Mouse (Mus musculus) brain, adult 2 months (tissue): ENCODE data around the gene Dpy30.

ENCODE experiments used
- DNase-seq: peaks from one replicate; pipeline ENCODE4 v3.0.0; 2011; ENCODE audit warnings: low read depth, low spot score

Gene Dpy30

DNA sequence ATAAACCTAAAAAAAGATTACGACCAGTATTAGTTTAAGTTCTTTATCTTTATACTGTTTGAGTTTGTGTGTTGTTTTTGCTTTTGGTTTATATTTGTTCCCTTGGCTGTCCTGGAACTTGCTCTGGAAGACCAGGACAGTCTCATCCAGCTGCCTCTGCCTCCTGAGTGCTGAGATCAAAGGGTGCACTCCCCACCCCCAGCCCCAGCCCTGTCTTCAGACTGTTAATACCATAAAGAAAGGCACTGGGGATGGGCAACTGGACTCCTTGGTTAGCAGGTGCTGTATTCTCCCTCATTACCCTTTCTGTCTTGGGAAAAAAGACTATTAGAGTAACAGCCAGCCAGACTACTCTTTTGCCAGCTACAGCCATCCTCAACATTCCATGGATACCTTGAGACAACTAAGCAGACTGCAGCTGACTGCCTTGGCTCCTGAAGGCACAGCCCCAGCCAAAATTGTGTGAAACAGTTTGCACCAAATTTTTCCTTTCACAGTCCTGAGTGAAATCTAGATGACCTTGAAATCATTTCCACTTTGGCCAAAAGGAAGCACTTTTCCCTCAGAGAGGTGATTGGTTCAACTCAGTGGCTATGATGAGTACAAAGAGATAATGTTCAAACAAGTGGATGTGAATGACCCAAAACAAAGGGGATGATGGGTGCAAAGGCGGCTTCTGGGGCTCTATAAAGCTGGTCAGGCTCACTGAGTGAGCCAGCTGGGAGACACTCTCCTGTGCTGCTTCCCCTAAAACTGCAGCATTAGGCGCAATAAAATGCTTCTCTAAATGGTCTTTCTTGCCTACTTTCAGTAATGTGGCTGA is 59.2 kb downstream of the Dpy30 start:
- peak; percentile 29 for DNase-seq

DNA sequence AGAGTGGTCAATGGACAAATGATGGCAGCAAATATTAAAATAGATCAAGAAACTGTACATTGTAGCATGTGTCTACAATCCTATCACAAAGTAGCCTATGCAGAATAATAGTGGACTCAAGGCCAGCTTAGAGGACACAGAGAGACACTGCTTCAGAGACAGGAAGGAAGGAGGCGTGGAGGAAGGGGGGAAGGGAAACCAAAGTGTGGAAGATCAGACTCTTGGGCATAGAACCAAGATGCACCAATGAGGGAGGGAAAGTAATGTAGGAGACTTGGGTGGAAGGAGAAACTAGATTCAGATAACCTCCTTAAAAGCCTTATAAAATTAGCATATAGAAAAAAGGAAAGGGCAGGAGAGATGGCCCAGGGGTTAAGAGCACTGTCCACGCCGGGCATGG is 61.3 kb downstream of the Dpy30 start:
- no peak for DNase-seq
